Mouse (Mus musculus): Measurements from ENCODE around the gene Psme1. TPM values are rescaled to one million over a fixed set of nuclear protein-coding genes. Genes with fewer than 3 reads are reported as not detected.

The Psme1 gene
- total and polyA plus RNA-seq, 3 experiments: 85.9 to 205 TPM; not detected in 1

DNA sequence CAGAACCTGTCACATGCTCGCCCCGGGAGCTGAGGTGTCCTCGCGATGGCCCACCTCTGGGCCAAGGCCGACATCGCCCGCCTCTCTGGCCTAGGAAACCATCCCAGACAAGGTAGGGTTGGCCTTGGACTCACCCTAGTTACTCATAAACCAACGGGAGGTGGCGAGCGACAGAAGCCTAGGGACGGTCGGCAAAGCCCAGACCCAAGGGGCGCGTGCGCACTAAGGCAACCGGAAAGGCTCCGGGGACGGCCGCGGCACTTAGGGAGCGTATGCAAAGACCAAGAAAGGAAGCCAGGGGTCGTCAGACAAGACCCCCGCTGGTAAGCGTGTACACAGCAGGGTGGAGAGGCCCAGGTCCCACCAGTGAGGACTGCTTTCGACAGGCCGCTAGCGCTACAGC lies 18.1 kb upstream of the Psme1 start, which contains the start of gene Dcaf11 (continued):
- no peak for TF ChIP-seq GATA1 (IDR thresholded peaks at IDR 0.05; ENCODE audit: low read depth, low read length)
- TF ChIP-seq SMC3 (IDR thresholded peaks at IDR 0.05; ENCODE audit: low read depth, low read length): 0 out of 2 replicates have a peak, but pooled peaks have one; percentile 5
- no peak for TF ChIP-seq MAZ (IDR thresholded peaks at IDR 0.05; ENCODE audit: low read depth, low read length)
- TF ChIP-seq CHD1 (IDR thresholded peaks at IDR 0.05; ENCODE audit: low read depth, low read length): no peak
- no peak for TF ChIP-seq ZKSCAN1 (IDR thresholded peaks at IDR 0.05; ENCODE audit: low read depth, low read length)
- no peak for TF ChIP-seq MAX (IDR thresholded peaks at IDR 0.05; ENCODE audit: low read length)
- no peak for TF ChIP-seq ZNF384 (IDR thresholded peaks at IDR 0.05; ENCODE audit: low read depth, low read length)
- TF ChIP-seq TAL1 (IDR thresholded peaks at IDR 0.05; ENCODE audit: low read length): no peak
- no peak for TF ChIP-seq RCOR1 (IDR thresholded peaks at IDR 0.05; ENCODE audit: low read depth, low read length)
- peak; percentile 52; the same call in 1 of the 2 replicates for TF ChIP-seq ELF1 (IDR thresholded peaks at IDR 0.05; ENCODE audit: low read depth, low read length)
- peak; percentile 69; the same call in 1 of the 2 replicates for TF ChIP-seq HCFC1 (IDR thresholded peaks at IDR 0.05; ENCODE audit: low read depth, low read length)
- TF ChIP-seq CHD2 (IDR thresholded peaks at IDR 0.05; ENCODE audit: low read length): no peak
- TF ChIP-seq E2F4 (IDR thresholded peaks at IDR 0.05; ENCODE audit: borderline replicate concordance, low read depth, low read length): no peak; the same call in 1 of the 2 replicates
- peak; percentile 69; the same call in 1 of the 2 replicates for TF ChIP-seq UBTF (IDR thresholded peaks at IDR 0.05; ENCODE audit: borderline replicate concordance, insufficient read depth, low read depth, low read length)
- TF ChIP-seq MAFK (IDR thresholded peaks at IDR 0.05; ENCODE audit: borderline replicate concordance, low read depth, low read length): no peak

DNA sequence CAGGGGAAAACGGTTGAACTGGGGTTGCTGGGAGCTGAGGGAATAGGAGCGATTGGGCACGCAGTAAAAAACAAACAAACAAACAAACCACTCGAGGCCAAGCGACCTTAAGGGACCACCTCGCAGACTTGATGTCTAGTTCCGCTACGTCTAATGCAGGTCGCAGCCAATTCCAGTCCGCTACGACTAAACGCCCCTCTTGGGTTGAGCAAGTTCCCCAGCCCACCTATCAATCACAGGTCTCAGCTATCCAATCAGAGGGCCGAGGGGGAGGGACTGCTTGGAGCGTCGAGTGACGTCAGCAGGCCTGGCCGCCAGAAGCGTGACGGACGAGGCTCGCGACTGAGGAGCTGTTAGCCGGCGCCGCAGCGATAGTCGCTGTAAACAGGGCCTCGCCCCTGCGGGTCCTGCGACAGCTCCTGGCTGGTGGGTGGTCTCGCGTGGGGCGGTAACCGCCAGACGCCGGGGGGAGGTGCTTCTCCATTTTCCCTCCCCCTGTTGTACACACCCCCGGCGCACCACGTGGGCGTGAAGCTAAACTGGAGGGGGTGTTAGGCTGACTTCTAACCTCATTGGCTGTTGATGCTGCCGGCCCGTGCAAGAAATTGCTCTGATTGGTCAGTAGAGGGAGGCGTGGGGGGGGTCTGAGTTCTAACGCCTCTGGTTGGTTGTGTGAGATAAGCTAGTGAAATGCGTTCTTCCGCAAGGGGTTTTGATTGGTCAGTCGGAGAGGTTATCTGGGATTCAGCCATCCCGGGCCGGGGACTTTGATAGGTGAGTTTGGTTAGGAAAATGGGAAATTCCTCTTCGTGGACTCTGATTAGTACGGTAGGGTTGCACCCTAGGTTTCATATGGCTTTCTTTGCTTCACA lies 17.5 kb upstream of the Psme1 start, which contains the start of gene A730061H03Rik:
Gene A730061H03Rik (minus strand): TSS at position 205 of the 872 bp plus-strand sequence.
- no peaks in the 10 kb centered on the region; the same call in none of the 2 replicates for H3K79me2 ChIP-seq (ENCODE audit: control insufficient read depth, insufficient read depth, low read length, poor library complexity)
- H3K9me3 ChIP-seq (replicated peaks; ENCODE audit: insufficient read depth, low read length): no peaks in the 10 kb centered on the region
- H3K27ac ChIP-seq (ENCODE audit: control insufficient read depth, low read depth, low read length): peak within 1 kb of the TSS; percentile 87
- H3K27me3 ChIP-seq (ENCODE audit: control insufficient read depth in 1 of 2, insufficient read depth in 2 of 2, low read length in 2 of 2): no peaks in the 10 kb centered on the region
- H3K36me3 ChIP-seq (ENCODE audit: control insufficient read depth in 1 of 2, insufficient read depth in 2 of 2, low read length in 2 of 2): peaks cover 0 to 23% of the 10 kb centered on the region in 2 experiments; a peak in 2 of 4 replicates
- peak within 1 kb of the TSS; percentile 68 to 81 for H3K4me3 ChIP-seq (ENCODE audit: control insufficient read depth in 1 of 2, insufficient read depth in 1 of 2, low read depth in 2 of 2, low read length in 2 of 2)
- DNase-seq (ENCODE audit: low read depth, low spot score): peak; percentile 100
- H3K9ac ChIP-seq (ENCODE audit: control insufficient read depth, low read depth, low read length, poor library complexity, severe bottlenecking): peak within 1 kb of the TSS; percentile 75
- peaks cover 7 to 30% of the 10 kb centered on the region in 2 experiments; a peak in 3 of 4 replicates for H3K4me1 ChIP-seq (ENCODE audit: control insufficient read depth in 1 of 2, insufficient read depth in 2 of 2, low read length in 2 of 2)
- TF ChIP-seq RAD21 (IDR thresholded peaks at IDR 0.05; ENCODE audit: low read depth, low read length): no peak
- peak in 1 of 2 experiments; percentile 10; a peak in 1 of 4 replicates for TF ChIP-seq EP300 (IDR thresholded peaks at IDR 0.05; ENCODE audit: low read depth in 1 of 2, low read length in 2 of 2)
- TF ChIP-seq MEF2A (IDR thresholded peaks at IDR 0.05; ENCODE audit: extremely low read depth, insufficient replicate concordance, low read depth, low read length, poor library complexity, severe bottlenecking): no peak
- peak; percentile 29; the same call in 1 of the 2 replicates for TF ChIP-seq NRF1 (IDR thresholded peaks at IDR 0.05; ENCODE audit: insufficient read depth, low read depth, low read length, poor library complexity, severe bottlenecking)
- no peak for TF ChIP-seq ZNF384 (IDR thresholded peaks at IDR 0.05; ENCODE audit: low read depth, low read length)
- TF ChIP-seq GABPA (IDR thresholded peaks at IDR 0.05; ENCODE audit: low read depth, low read length): no peak
- peak; percentile 91 for TF ChIP-seq MAX (IDR thresholded peaks at IDR 0.05; ENCODE audit: low read length)
- TF ChIP-seq CHD2 (IDR thresholded peaks at IDR 0.05; ENCODE audit: low read length): peak; percentile 81
- peak; percentile 26; the same call in 1 of the 2 replicates for TF ChIP-seq ETS1 (IDR thresholded peaks at IDR 0.05; ENCODE audit: low read depth, low read length)
- TF ChIP-seq KAT2A (conservative IDR thresholded peaks at IDR 0.05; ENCODE audit: low read depth, low read length): peak; percentile 41; the same call in 1 of the 2 replicates
- peak; percentile 72 for TF ChIP-seq HCFC1 (IDR thresholded peaks at IDR 0.05; ENCODE audit: low read depth, low read length)
- no peak for TF ChIP-seq JUND (IDR thresholded peaks at IDR 0.05; ENCODE audit: low read depth, low read length)
- no peak for TF ChIP-seq SMC3 (IDR thresholded peaks at IDR 0.05; ENCODE audit: low read depth, low read length)
- peak in 1 of 2 experiments; percentile 79; a peak in 3 of 4 replicates for TF ChIP-seq POLR2A (IDR thresholded peaks at IDR 0.05; ENCODE audit: control insufficient read depth in 1 of 2, insufficient read depth in 1 of 2, low read depth in 1 of 2, low read length in 2 of 2, poor library complexity in 1 of 2)
- TF ChIP-seq UBTF (IDR thresholded peaks at IDR 0.05; ENCODE audit: borderline replicate concordance, insufficient read depth, low read depth, low read length): no peak
- TF ChIP-seq TAL1 (IDR thresholded peaks at IDR 0.05; ENCODE audit: low read length): no peak
- peak; percentile 81 for TF ChIP-seq ELF1 (IDR thresholded peaks at IDR 0.05; ENCODE audit: low read depth, low read length)
- TF ChIP-seq MXI1 (IDR thresholded peaks at IDR 0.05; ENCODE audit: low read depth, low read length): peak; percentile 83; the same call in 1 of the 2 replicates
- peak; percentile 70; the same call in 1 of the 2 replicates for TF ChIP-seq POLR2AphosphoS2 (IDR thresholded peaks at IDR 0.05; ENCODE audit: low read length)
- no peak for TF ChIP-seq POLR2AphosphoS5 (IDR thresholded peaks at IDR 0.05; ENCODE audit: borderline replicate concordance, low read depth, low read length)
- 0 out of 2 replicates have a peak, but pooled peaks have one; percentile 14 for TF ChIP-seq MYB (IDR thresholded peaks at IDR 0.05; ENCODE audit: low read depth, low read length)
- no peak; a peak in 1 of 6 replicates for TF ChIP-seq CTCF (IDR thresholded peaks at IDR 0.05 in 2 of 3, conservative IDR thresholded peaks at IDR 0.05 in 1 of 3; ENCODE audit: control insufficient read depth in 1 of 3, insufficient read depth in 1 of 3, low read depth in 2 of 3, low read length in 3 of 3, poor library complexity in 1 of 3, severe bottlenecking in 1 of 3)
- TF ChIP-seq MYC (IDR thresholded peaks at IDR 0.05; ENCODE audit: low read depth, low read length): peak; percentile 77; the same call in 1 of the 2 replicates
